Mouse (Mus musculus): ENCODE results near the gene Rhobtb1.

DNA sequence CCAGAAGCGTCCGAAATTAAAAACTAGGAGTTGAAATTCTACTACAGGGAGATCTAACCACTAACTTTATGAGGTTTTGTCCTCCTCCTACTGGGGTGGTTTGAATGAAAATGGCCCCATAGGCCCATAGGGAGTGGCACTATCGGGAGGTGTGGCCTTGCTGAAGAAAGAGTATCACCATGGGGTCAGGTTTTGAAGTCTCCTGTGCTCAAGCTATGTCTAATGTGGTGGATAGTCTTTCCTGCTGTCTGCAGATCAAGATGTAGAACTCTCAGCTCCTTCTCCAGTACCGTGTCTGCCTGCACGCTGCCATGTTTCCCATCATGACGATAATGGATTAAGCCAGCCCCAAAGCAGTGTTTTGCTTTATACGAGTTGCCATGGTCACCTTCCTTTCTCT lies 173.6 kb downstream of the Rhobtb1 start:
- TF ChIP-seq POLR2A (IDR thresholded peaks at IDR 0.05; ENCODE audit: insufficient read length, low read depth) (no peak), CEBPB (IDR thresholded peaks at IDR 0.05; ENCODE audit: insufficient read depth, poor library complexity, severe bottlenecking) (no peak), MYOG (IDR thresholded peaks at IDR 0.05; ENCODE audit: control insufficient read depth in 1 of 3, insufficient read depth in 1 of 3, insufficient read length in 2 of 3, low read depth in 2 of 3) (no peak), MAX (IDR thresholded peaks at IDR 0.05; ENCODE audit: low read depth) (no peak), E2F4 (IDR thresholded peaks at IDR 0.05; ENCODE audit: insufficient read depth) (no peak)
